In genomic region chr11:86596187-86596960, GRCm38 (mm10) we compare ENCODE assay signal across 8 mouse cellular contexts. TPM values are rescaled to one million over a fixed set of nuclear protein-coding genes. Genes with fewer than 3 reads are reported as not detected.
DNase-seq lines count a peak whose midpoint lies in the region; ATAC-seq and TF ChIP-seq lines count a peak whose summit lies in the region.

No protein-coding gene starts in this region.

- peaks cover 8% of the 10 kb centered on the region for H3K79me2 ChIP-seq in CH12.LX (replicated peaks; ENCODE audit: control insufficient read depth, extremely low read depth, insufficient read depth, poor library complexity, severe bottlenecking)

- no peak overlapping the region for H3K27ac ChIP-seq in kidney, embryonic 15.5 days
- H3K27ac ChIP-seq in CH12.LX (ENCODE audit: insufficient read depth, low read depth) = peak overlapping the region; percentile 77
- peak overlapping the region; percentile 47 for H3K27ac ChIP-seq in brown adipose tissue, adult 24 weeks (replicated peaks; ENCODE audit: low read depth, low read length)
- H3K27ac ChIP-seq in lung, embryonic 16.5 days (ENCODE audit: low read length) = peak overlapping the region; percentile 55
- H3K27ac ChIP-seq in left cerebral cortex, adult 2 months = no peak overlapping the region

- no peak overlapping the region for H3K4me3 ChIP-seq in kidney, embryonic 15.5 days (replicated peaks)
- no peak overlapping the region for H3K4me3 ChIP-seq in CH12.LX (replicated peaks in 1 of 3; ENCODE audit: low read depth in 2 of 3, low read length in 2 of 3, poor library complexity in 1 of 3)
- no peak overlapping the region for H3K4me3 ChIP-seq in brown adipose tissue, adult 24 weeks (ENCODE audit: insufficient read depth, low read depth, low read length)
- no peak overlapping the region for H3K4me3 ChIP-seq in lung, embryonic 16.5 days (ENCODE audit: low read length)
- no peak overlapping the region for H3K4me3 ChIP-seq in left cerebral cortex, adult 2 months

- no peak overlapping the region for H3K9ac ChIP-seq in kidney, embryonic 15.5 days
- peak overlapping the region; percentile 40; the same call in 1 of the 2 replicates for H3K9ac ChIP-seq in CH12.LX (ENCODE audit: insufficient read depth, low read depth)
- no peak overlapping the region for H3K9ac ChIP-seq in lung, embryonic 16.5 days (ENCODE audit: low read length)

- dilution Hi-C loops in CH12.LX (cut with MboI; ENCODE audit: extremely low pct_ligation_motif_present, extremely low pct_unique_long_range_greater_than_20kb, low sequenced_read_pairs) = no loop called here

- H3K36me3 ChIP-seq in kidney, embryonic 15.5 days = no peaks in the 10 kb centered on the region
- peaks cover 3 to 17% of the 10 kb centered on the region in 2 experiments for H3K36me3 ChIP-seq in CH12.LX (replicated peaks in 1 of 2; ENCODE audit: control insufficient read depth in 1 of 2, insufficient read depth in 1 of 2, low read length in 1 of 2)
- no peaks in the 10 kb centered on the region for H3K36me3 ChIP-seq in lung, embryonic 16.5 days (ENCODE audit: control insufficient read depth, insufficient read depth, low read length)

- no peak for TF ChIP-seq CTCF in CH12.LX (conservative IDR thresholded peaks at IDR 0.05 in 1 of 2, IDR thresholded peaks at IDR 0.05 in 1 of 2; ENCODE audit: low read depth in 2 of 2, low read length in 2 of 2)
- no peak for TF ChIP-seq CTCF in left cerebral cortex, adult 2 months (IDR thresholded peaks at IDR 0.05)

- DNase-seq in kidney, adult 11 months = peak; percentile 84
- DNase-seq in CH12.LX (ENCODE audit: extremely low read depth) = peak; percentile 91
- no peak for DNase-seq in ovary, postnatal 10 days (ENCODE audit: low spot score)
- DNase-seq in embryo, embryonic 10.5 days (ENCODE audit: low spot score) = no peak
- no peak for DNase-seq in left cerebral cortex, adult 2 months (ENCODE audit: extremely low spot score in 1 of 2, low spot score in 2 of 2)

- ATAC-seq in kidney, embryonic 15.5 days (replicated peaks; ENCODE audit: low FRiP score) = no peak
- peak; percentile 69 for ATAC-seq in lung, embryonic 16.5 days (ENCODE audit: low read depth)

- no peak; the same call in none of the 2 replicates for TF ChIP-seq RAD21 in CH12.LX (IDR thresholded peaks at IDR 0.05; ENCODE audit: low read depth, low read length)

- intact Hi-C loops in left cerebral cortex, adult 2 months (cut with DNase I) = no loop called here

- H3K27me3 ChIP-seq in kidney, embryonic 15.5 days = no peaks in the 10 kb centered on the region
- H3K27me3 ChIP-seq in CH12.LX (replicated peaks) = no peaks in the 10 kb centered on the region
- no peaks in the 10 kb centered on the region for H3K27me3 ChIP-seq in lung, embryonic 16.5 days (ENCODE audit: control insufficient read depth, insufficient read depth, low read depth, low read length)

- peak; percentile 95 for TF ChIP-seq EP300 in CH12.LX (IDR thresholded peaks at IDR 0.05; ENCODE audit: low read length)

- in situ Hi-C loops in CH12.LX (cut with MboI; ENCODE audit: low pct_ligation_motif_present, low pct_unique_long_range_greater_than_20kb, low sequenced_read_pairs) = no loop called here

- no peak for TF ChIP-seq POLR2A in CH12.LX (IDR thresholded peaks at IDR 0.05; ENCODE audit: low read depth, low read length)

- peaks cover 16% of the 10 kb centered on the region for H3K4me1 ChIP-seq in kidney, embryonic 15.5 days
- H3K4me1 ChIP-seq in CH12.LX (ENCODE audit: control insufficient read depth in 1 of 2, insufficient read depth in 2 of 2) = peaks cover 23 to 84% of the 10 kb centered on the region in 2 experiments
- H3K4me1 ChIP-seq in brown adipose tissue, adult 24 weeks (ENCODE audit: control insufficient read depth, insufficient read depth, insufficient read length, low read length) = peaks cover 5% of the 10 kb centered on the region
- H3K4me1 ChIP-seq in lung, embryonic 16.5 days (replicated peaks; ENCODE audit: control insufficient read depth, insufficient read depth, low read length) = peaks cover 25% of the 10 kb centered on the region

- H3K9me3 ChIP-seq in kidney, embryonic 15.5 days (replicated peaks) = no peaks in the 10 kb centered on the region
- H3K9me3 ChIP-seq in CH12.LX (replicated peaks; ENCODE audit: low read length) = no peaks in the 10 kb centered on the region
- H3K9me3 ChIP-seq in lung, embryonic 16.5 days (ENCODE audit: control insufficient read depth, low read length) = no peaks in the 10 kb centered on the region

- 85% methylated on average over 7 of the region's 7 CpGs for WGBS in kidney, embryonic 15.5 days
- WGBS in lung, embryonic 16.5 days = 63% methylated on average over 7 of the region's 7 CpGs

- H3K4me2 ChIP-seq in kidney, embryonic 15.5 days = no peak overlapping the region
- H3K4me2 ChIP-seq in CH12.LX (ENCODE audit: insufficient read depth, low read depth, poor library complexity, severe bottlenecking) = peak overlapping the region; percentile 37; the same call in 1 of the 2 replicates
- H3K4me2 ChIP-seq in lung, embryonic 16.5 days (ENCODE audit: low read depth, low read length) = no peak overlapping the region

TF ChIP-seq in CH12.LX, 34 proteins besides CTCF, POLR2A, EP300 and RAD21 (continues in another document):
- 0 out of 2 replicates have a peak, but pooled peaks have one; percentile 44 for TF ChIP-seq TBP (conservative IDR thresholded peaks at IDR 0.05; ENCODE audit: low read depth, low read length)
- no peak for TF ChIP-seq ZC3H11A (IDR thresholded peaks at IDR 0.05; ENCODE audit: low read depth, low read length)
- TF ChIP-seq RCOR1 (conservative IDR thresholded peaks at IDR 0.05; ENCODE audit: low read depth, low read length) = peak; percentile 69; the same call in 1 of the 2 replicates
- TF ChIP-seq SMC3 (IDR thresholded peaks at IDR 0.05; ENCODE audit: low read depth, low read length) = no peak
- 0 out of 2 replicates have a peak, but pooled peaks have one; percentile 53 for TF ChIP-seq MAFK (IDR thresholded peaks at IDR 0.05; ENCODE audit: insufficient replicate concordance, low read length)
- TF ChIP-seq MAX (IDR thresholded peaks at IDR 0.05; ENCODE audit: low read length) = peak; percentile 76; the same call in 1 of the 2 replicates
- peak; percentile 96 for TF ChIP-seq CHD2 (IDR thresholded peaks at IDR 0.05; ENCODE audit: low read length)
- TF ChIP-seq MEF2A (IDR thresholded peaks at IDR 0.05; ENCODE audit: borderline replicate concordance, low read depth, low read length) = peak; percentile 83
- no peak for TF ChIP-seq POLR2AphosphoS2 (IDR thresholded peaks at IDR 0.05; ENCODE audit: low read depth, low read length)
- 0 out of 2 replicates have a peak, but pooled peaks have one; percentile 24 for TF ChIP-seq NELFE (IDR thresholded peaks at IDR 0.05; ENCODE audit: low read depth, low read length)
- no peak for TF ChIP-seq GABPA (IDR thresholded peaks at IDR 0.05; ENCODE audit: insufficient replicate concordance, low read depth, low read length)
- peak; percentile 79 for TF ChIP-seq TCF12 (IDR thresholded peaks at IDR 0.05; ENCODE audit: low read depth, low read length)
- TF ChIP-seq MYC (IDR thresholded peaks at IDR 0.05; ENCODE audit: low read depth, low read length) = peak; percentile 79; the same call in 1 of the 2 replicates
- TF ChIP-seq CHD1 (IDR thresholded peaks at IDR 0.05; ENCODE audit: low read depth, low read length) = peak; percentile 74; the same call in 1 of the 2 replicates
- peak; percentile 86; the same call in 1 of the 2 replicates for TF ChIP-seq SIN3A (IDR thresholded peaks at IDR 0.05; ENCODE audit: low read length)
- peak; percentile 83 for TF ChIP-seq ETS1 (conservative IDR thresholded peaks at IDR 0.05; ENCODE audit: low read depth, low read length)
- no peak for TF ChIP-seq KAT2A (IDR thresholded peaks at IDR 0.05; ENCODE audit: insufficient replicate concordance, low read length)
- TF ChIP-seq BHLHE40 (IDR thresholded peaks at IDR 0.05; ENCODE audit: low read depth, low read length) = peak; percentile 64
- no peak for TF ChIP-seq PAX5 (IDR thresholded peaks at IDR 0.05; ENCODE audit: low read length)
- 0 out of 2 replicates have a peak, but pooled peaks have one; percentile 20 for TF ChIP-seq E2F4 (IDR thresholded peaks at IDR 0.05; ENCODE audit: insufficient replicate concordance, low read depth, low read length)
- no peak for TF ChIP-seq UBTF (IDR thresholded peaks at IDR 0.05; ENCODE audit: low read depth, low read length)
- no peak for TF ChIP-seq ZKSCAN1 (IDR thresholded peaks at IDR 0.05; ENCODE audit: borderline replicate concordance, low read depth, low read length)
- TF ChIP-seq MAZ (IDR thresholded peaks at IDR 0.05; ENCODE audit: low read depth, low read length) = 0 out of 2 replicates have a peak, but pooled peaks have one; percentile 44
- TF ChIP-seq JUN (IDR thresholded peaks at IDR 0.05; ENCODE audit: insufficient read depth, low read depth, low read length) = 0 out of 2 replicates have a peak, but pooled peaks have one; percentile 31
- TF ChIP-seq JUND (conservative IDR thresholded peaks at IDR 0.05; ENCODE audit: low read depth, low read length) = peak; percentile 76
- TF ChIP-seq HCFC1 (IDR thresholded peaks at IDR 0.05; ENCODE audit: low read depth, low read length) = peak; percentile 51
- TF ChIP-seq USF2 (conservative IDR thresholded peaks at IDR 0.05; ENCODE audit: low read depth, low read length) = no peak
- peak; percentile 89 for TF ChIP-seq IRF4 (IDR thresholded peaks at IDR 0.05; ENCODE audit: low read depth, low read length)
- no peak for TF ChIP-seq ELF1 (IDR thresholded peaks at IDR 0.05; ENCODE audit: low read depth, low read length)

RNA-seq across cellular contexts. Expression of gene Tubd1, which starts 51.6 kb away (rescaled TPM):
- polyA plus RNA-seq in kidney, embryonic 15.5 days (2015; fragmentation: Nextera tagmentation; extraction: Ambion mirVana) = 10.3 and 10.5 TPM in 2 replicates
- 11.9 and 14.3 TPM in 2 replicates for total RNA-seq in CH12.LX (2012; rRNA removed)
- 9.7 and 9.8 TPM in 2 replicates for total RNA-seq in CH12.LX (2014; rRNA removed)
- 12.6 and 13.4 TPM in 2 replicates for polyA plus RNA-seq in CH12.LX (2012; ENCODE audit: insufficient read length, low read depth)
- polyA plus RNA-seq in brown adipose tissue, adult 24 weeks (2012; ENCODE audit: insufficient read depth, insufficient read length, missing spikeins) = 7.5 and 9.3 TPM in 2 replicates
- 13.3 and 14.0 TPM in 2 replicates for polyA plus RNA-seq in lung, embryonic 16.5 days (2015; fragmentation: Nextera tagmentation; extraction: Ambion mirVana)
- 1 to 10 TPM; 5.3 to 6.8 TPM for total RNA-seq in left cerebral cortex, adult 2 months (2021)

RNA-seq across cellular contexts. Expression of gene Rps6kb1, which starts 51.8 kb away (rescaled TPM):
- 60.9 and 70.7 TPM in 2 replicates for polyA plus RNA-seq in kidney, embryonic 15.5 days (2015; fragmentation: Nextera tagmentation; extraction: Ambion mirVana)
- total RNA-seq in CH12.LX (2012; rRNA removed) (45.2 and 56.7 TPM in 2 replicates), CH12.LX (2014; rRNA removed) (76.9 and 79.9 TPM in 2 replicates)
- 110 and 152 TPM in 2 replicates for polyA plus RNA-seq in CH12.LX (2012; ENCODE audit: insufficient read length, low read depth)
- 42.7 and 44.0 TPM in 2 replicates for polyA plus RNA-seq in brown adipose tissue, adult 24 weeks (2012; ENCODE audit: insufficient read depth, insufficient read length, missing spikeins)
- 56.4 and 62.1 TPM in 2 replicates for polyA plus RNA-seq in lung, embryonic 16.5 days (2015; fragmentation: Nextera tagmentation; extraction: Ambion mirVana)
- 10 to 100 TPM; 38.5 to 39.2 TPM for total RNA-seq in left cerebral cortex, adult 2 months (2021)

Comparison
In these comparisons a context has a peak if more than half of its experiments do, and no peak if none do; other contexts are left out.
1. DNase-seq: peak in kidney, adult 11 months (single experiment) and CH12.LX (single experiment); none in ovary, postnatal 10 days (single experiment), embryo, embryonic 10.5 days (single experiment) and left cerebral cortex, adult 2 months (0 of 2).
2. H3K27ac ChIP-seq: peak in CH12.LX (single experiment), brown adipose tissue, adult 24 weeks (single experiment) and lung, embryonic 16.5 days (single experiment); none in kidney, embryonic 15.5 days (single experiment) and left cerebral cortex, adult 2 months (single experiment).